Mouse (Mus musculus) cerebellum, adult 2 months (tissue): ENCODE measurements around the gene Xylb.

ENCODE experiments used
- CTCF ChIP-seq: fragments of 200-500 bp; IDR thresholded peaks from 2 replicates; pipeline ENCODE4 v1.5.1; 2011; ENCODE audit warnings: low read depth, mild to moderate bottlenecking, control low read depth, low read length, moderate library complexity, borderline replicate concordance; ENCODE audit not compliant: insufficient read depth
- POLR2A ChIP-seq: fragments of 200-500 bp; IDR thresholded peaks from 2 replicates; pipeline ENCODE4 v1.6.1; 2011; ENCODE audit warnings: low read length, control low read depth, borderline replicate concordance; ENCODE audit not compliant: insufficient read depth

DNA sequence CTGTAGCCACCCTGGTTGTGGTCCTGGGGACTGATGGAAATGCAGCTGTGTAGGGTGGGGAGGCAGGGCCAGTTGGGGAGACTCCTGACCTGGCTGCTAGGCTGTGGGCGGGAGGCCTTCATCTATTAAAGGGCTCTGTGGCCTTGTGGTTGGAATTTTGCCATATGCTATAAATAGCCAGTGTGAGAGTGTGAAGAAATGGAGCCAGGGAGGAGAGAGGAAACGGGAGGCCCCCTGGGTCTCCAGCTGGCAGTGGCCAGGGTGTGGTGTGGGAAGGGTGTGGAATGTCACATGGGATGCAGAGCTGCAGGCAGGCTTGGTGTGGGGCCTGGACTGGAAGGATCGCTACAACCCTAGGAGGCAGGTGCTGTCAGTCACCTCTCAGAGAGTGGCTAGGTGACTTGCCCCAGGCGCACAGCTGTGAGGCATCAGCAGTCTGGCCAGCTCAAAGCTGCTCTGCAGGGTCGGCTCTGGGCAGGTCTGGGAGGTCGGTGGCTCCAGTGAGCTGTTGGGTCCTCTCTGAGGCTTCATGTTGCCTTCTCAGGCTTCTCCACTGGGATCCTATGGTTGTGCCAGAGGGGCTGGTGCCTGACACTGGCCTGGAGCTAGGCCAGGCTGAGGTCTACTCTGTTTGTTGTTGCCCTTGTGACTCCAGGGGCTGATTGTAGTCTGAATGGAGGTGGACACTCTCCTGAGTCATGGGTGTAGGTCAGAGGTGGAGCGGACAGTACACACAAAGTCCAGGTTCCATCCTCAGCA lies 68.2 kb downstream of the Xylb start:
- no peak for TF ChIP-seq POLR2A
- TF ChIP-seq CTCF: no peak
